Mouse (Mus musculus): Measurements from ENCODE around the gene Mical3. TPM values are rescaled to one million over a fixed set of nuclear protein-coding genes. Genes with fewer than 3 reads are reported as not detected.
"Not testable (repeated sequence)": the region's sequence is repeated elsewhere in the genome, so short reads cannot be mapped to it uniquely, and the experiment has no call there.

Mical3 gene
- polyA plus RNA-seq, 1 experiment from 2014 or later, result 11.9 TPM

GRCm38 (mm10) chr6:120932597-120932996 is 198.2 kb downstream of the Mical3 start:
- Histone ChIP-seq H3K4me1 (no peaks in the 10 kb centered on the region), H3K9ac (no peak overlapping the region), H3K27me3 (no peaks in the 10 kb centered on the region), H3K9me3 (no peaks in the 10 kb centered on the region), H3K4me2 (replicated peaks) (no peak overlapping the region), H3K4me3 (no peak overlapping the region), H3K27ac (no peak overlapping the region), H3K36me3 (peaks cover 27% of the 10 kb centered on the region)
- 84% methylated on average over 12 of the region's 12 CpGs for WGBS
- ATAC-seq (ENCODE audit: insufficient number of reproducible peaks, insufficient read depth, low FRiP score, low TSS enrichment), result no peak

GRCm38 (mm10) chr6:120930450-120931306 is 200.1 kb downstream of the Mical3 start:
- no peak for ATAC-seq (ENCODE audit: insufficient number of reproducible peaks, insufficient read depth, low FRiP score, low TSS enrichment)
- H3K4me2 ChIP-seq (replicated peaks), result no peak overlapping the region
- H3K4me1 ChIP-seq, result no peaks in the 10 kb centered on the region
- WGBS, result 83% methylated on average over 6 of the region's 6 CpGs
- no peak overlapping the region for H3K27ac ChIP-seq
- no peak overlapping the region for H3K4me3 ChIP-seq
- no peak overlapping the region for H3K9ac ChIP-seq
- peaks cover 27% of the 10 kb centered on the region for H3K36me3 ChIP-seq
- no peaks in the 10 kb centered on the region for H3K9me3 ChIP-seq
- H3K27me3 ChIP-seq, result no peaks in the 10 kb centered on the region

DNA sequence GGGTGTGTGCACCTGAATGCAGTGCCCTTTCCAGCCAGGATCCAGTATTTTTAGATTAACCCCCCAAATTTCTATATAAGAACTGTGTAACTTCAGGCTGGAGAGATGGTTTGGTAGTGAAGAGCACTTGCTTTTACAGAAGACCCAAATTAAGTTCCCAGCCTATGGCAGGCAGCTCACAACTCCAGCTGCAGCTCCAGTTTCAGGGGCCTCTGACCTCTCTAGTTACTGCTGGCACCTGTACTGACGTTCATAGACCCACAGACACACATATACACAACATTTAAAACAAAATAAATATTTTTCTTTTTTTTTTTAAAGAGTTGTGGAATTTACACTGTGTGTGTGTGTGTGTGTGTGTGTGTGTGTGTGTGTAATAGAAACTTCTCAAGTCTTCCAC is 201.4 kb downstream of the Mical3 start:
- WGBS, result 31% methylated on average over 1 of the region's 1 CpGs
- no peak for ATAC-seq (ENCODE audit: insufficient number of reproducible peaks, insufficient read depth, low FRiP score, low TSS enrichment)
- no peaks in the 10 kb centered on the region for H3K4me1 ChIP-seq
- peaks cover 21% of the 10 kb centered on the region for H3K36me3 ChIP-seq
- no peak overlapping the region for H3K9ac ChIP-seq
- H3K27me3 ChIP-seq, result no peaks in the 10 kb centered on the region
- no peak overlapping the region for H3K4me3 ChIP-seq
- H3K9me3 ChIP-seq, result no peaks in the 10 kb centered on the region
- H3K27ac ChIP-seq, result no peak overlapping the region
- H3K4me2 ChIP-seq (replicated peaks), result no peak overlapping the region

GRCm38 (mm10) chr6:120927765-120928164 is 203.0 kb downstream of the Mical3 start:
- WGBS, result 72% methylated on average over 3 of the region's 3 CpGs

GRCm38 (mm10) chr6:120926880-120927279 is 203.9 kb downstream of the Mical3 start:
- Histone ChIP-seq H3K36me3 (no peaks in the 10 kb centered on the region), H3K9ac (no peak overlapping the region)
- WGBS, result 55% methylated on average over 2 of the region's 2 CpGs

More at GRCm38 (mm10) chr6:120927765-120928164, 203.0 kb downstream of the Mical3 start:
- H3K4me2 ChIP-seq (replicated peaks), result no peak overlapping the region
- H3K9me3 ChIP-seq, result no peaks in the 10 kb centered on the region
- H3K4me3 ChIP-seq, result no peak overlapping the region
- no peaks in the 10 kb centered on the region for H3K4me1 ChIP-seq
- no peak overlapping the region for H3K27ac ChIP-seq
- no peak overlapping the region for H3K9ac ChIP-seq
- H3K36me3 ChIP-seq, result peaks cover 7% of the 10 kb centered on the region; the same call in 1 of the 2 replicates
- H3K27me3 ChIP-seq, result no peaks in the 10 kb centered on the region
- no peak for ATAC-seq (ENCODE audit: insufficient number of reproducible peaks, insufficient read depth, low FRiP score, low TSS enrichment)

GRCm38 (mm10) chr6:120924791-120925321 is 205.9 kb downstream of the Mical3 start:
- WGBS, result 64% methylated on average over 2 of the region's 2 CpGs
- H3K9ac ChIP-seq; H3K4me3 ChIP-seq; H3K9me3 ChIP-seq; ATAC-seq (ENCODE audit: insufficient number of reproducible peaks, insufficient read depth, low FRiP score, low TSS enrichment); H3K27ac ChIP-seq; H3K27me3 ChIP-seq; H3K4me2 ChIP-seq (replicated peaks); H3K36me3 ChIP-seq; H3K4me1 ChIP-seq: not testable (repeated sequence)

More at GRCm38 (mm10) chr6:120926880-120927279, 203.9 kb downstream of the Mical3 start:
- Histone ChIP-seq H3K27ac (no peak overlapping the region), H3K9me3 (no peaks in the 10 kb centered on the region), H3K4me2 (replicated peaks) (no peak overlapping the region), H3K27me3 (no peaks in the 10 kb centered on the region), H3K4me3 (no peak overlapping the region), H3K4me1 (no peaks in the 10 kb centered on the region)
- ATAC-seq (ENCODE audit: insufficient number of reproducible peaks, insufficient read depth, low FRiP score, low TSS enrichment), result no peak

- Histone ChIP-seq H3K27ac (no peak overlapping the region), H3K9ac (no peak overlapping the region), H3K4me1 (no peaks in the 10 kb centered on the region; the same call in 1 of the 2 replicates), H3K9me3 (no peaks in the 10 kb centered on the region), H3K27me3 (peaks cover 8% of the 10 kb centered on the region; the same call in 1 of the 2 replicates), H3K4me3 (no peak overlapping the region), H3K36me3 (no peaks in the 10 kb centered on the region), H3K4me2 (replicated peaks) (no peak overlapping the region)
- ATAC-seq (ENCODE audit: insufficient number of reproducible peaks, insufficient read depth, low FRiP score, low TSS enrichment), result no peak
- 56% methylated on average over 3 of the region's 3 CpGs for WGBS
Measured at GRCm38 (mm10) chr6:120917975-120918374, 212.8 kb downstream of the Mical3 start.

DNA sequence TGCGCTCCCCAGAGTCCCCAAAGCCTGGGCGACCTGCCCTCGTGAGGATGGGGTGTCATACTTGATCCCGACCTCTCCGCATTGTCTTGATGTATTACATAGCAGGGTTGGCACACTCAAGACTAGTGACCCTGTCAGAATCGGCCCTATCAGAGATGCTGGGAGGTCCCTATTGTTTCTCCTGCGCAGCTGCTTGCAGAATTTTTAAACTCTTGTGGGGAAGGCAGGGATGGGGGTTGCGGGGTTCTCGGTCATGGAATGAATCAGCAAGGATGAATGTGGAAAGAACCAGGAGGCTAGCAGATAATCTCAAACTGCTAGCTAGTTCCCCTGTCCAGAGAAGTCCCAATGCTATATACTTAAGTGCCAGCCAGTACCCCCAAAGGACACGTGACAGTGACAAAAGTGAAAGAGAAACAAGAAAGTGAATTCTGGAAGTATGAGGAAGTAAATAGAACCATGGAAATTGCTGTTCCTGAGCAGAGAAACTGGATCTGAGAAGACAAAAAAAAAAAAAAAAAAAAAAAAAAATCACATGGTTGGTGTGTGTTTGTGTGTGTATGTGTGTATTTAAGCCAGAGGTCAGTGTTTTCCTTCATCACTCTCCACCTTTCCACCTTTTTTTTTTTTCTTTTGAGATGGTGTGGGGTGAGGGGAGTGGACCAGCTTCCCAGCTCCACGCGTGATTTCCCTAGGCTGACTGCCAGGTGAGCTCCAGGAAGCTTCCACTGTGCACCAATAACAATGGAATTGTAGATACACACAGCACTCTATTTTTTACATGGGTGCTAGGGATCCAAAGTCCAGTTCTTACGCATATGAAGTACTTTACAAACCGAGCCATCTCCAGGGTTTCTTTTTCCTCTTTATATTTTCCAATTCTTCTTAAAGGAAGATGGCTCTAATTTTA is 213.6 kb downstream of the Mical3 start:
- 42% methylated on average over 8 of the region's 14 CpGs for WGBS
- H3K4me3 ChIP-seq, result peak overlapping the region; percentile 69
- not testable (repeated sequence) for H3K36me3 ChIP-seq; H3K9me3 ChIP-seq; ATAC-seq (ENCODE audit: insufficient number of reproducible peaks, insufficient read depth, low FRiP score, low TSS enrichment); H3K27ac ChIP-seq; H3K27me3 ChIP-seq; H3K4me1 ChIP-seq
- peak overlapping the region; percentile 59; the same call in 1 of the 2 replicates for H3K9ac ChIP-seq
- H3K4me2 ChIP-seq (replicated peaks), result peak overlapping the region; percentile 98

DNA sequence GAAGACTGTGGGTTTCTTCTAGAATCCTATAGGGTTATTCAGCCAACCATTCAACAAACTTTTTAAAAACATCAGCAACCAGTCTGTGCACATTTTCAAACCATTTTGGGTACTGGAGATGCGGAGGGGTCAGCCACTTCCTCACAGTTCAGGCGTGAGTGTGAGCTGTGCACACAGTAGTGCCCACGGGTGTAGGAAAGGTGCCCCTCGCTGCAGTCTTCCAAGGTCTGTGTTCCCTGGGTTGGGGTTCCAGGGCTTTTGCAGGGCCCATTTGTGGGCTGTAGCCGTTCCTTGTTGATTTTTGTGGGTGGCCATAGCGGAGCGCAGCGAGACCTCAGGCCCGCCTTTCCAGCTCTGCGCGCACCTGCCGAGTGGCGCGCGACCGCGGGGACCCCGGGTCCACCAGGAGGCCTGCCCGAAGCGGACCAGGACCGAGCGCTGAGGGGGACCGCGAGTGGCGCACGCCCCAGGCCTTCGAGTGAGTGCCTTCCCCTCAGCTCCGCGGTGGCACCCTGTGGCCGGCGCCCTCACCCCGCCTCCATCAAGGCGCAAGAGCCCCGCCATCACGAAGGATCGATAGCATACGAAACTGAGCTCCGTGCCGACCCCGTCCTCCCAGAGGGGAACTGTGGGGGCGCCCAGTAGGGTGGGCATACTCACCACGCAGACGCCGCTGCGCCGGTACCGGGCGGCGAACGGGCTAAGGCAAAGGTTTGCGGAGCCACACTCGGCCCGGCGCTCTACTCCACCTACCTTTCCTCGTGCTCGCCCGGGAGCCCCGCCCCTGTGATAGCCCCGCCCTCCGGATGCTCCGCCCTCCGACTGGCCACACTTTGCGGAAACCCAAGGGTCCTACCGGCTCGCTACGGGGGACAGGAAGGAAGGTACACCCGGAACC is 214.5 kb downstream of the Mical3 start, which contains the start of gene Bid:
Bid (minus strand) TSS at position 780 of the 898 bp plus-strand sequence.
- ATAC-seq (ENCODE audit: insufficient number of reproducible peaks, insufficient read depth, low FRiP score, low TSS enrichment), result peak; percentile 86
- WGBS, result under 1% methylated on average over 67 of the region's 67 CpGs
- Histone ChIP-seq H3K4me1 (no peaks in the 10 kb centered on the region; the same call in 1 of the 2 replicates), H3K27ac (no peak within 1 kb of the TSS), H3K4me2 (replicated peaks) (peak within 1 kb of the TSS; percentile 98), H3K9me3 (no peaks in the 10 kb centered on the region), H3K27me3 (peaks cover 8% of the 10 kb centered on the region; the same call in 1 of the 2 replicates), H3K4me3 (peak within 1 kb of the TSS; percentile 69), H3K9ac (peak within 1 kb of the TSS; percentile 59), H3K36me3 (no peaks in the 10 kb centered on the region)

GRCm38 (mm10) chr6:120915649-120915975 is 215.2 kb downstream of the Mical3 start:
- H3K4me3 ChIP-seq, result 0 out of 2 replicates have a peak overlapping the region, but pooled peaks have one; percentile 69

More at GRCm38 (mm10) chr6:120915649-120915975, 215.2 kb downstream of the Mical3 start:
- no peak for ATAC-seq (ENCODE audit: insufficient number of reproducible peaks, insufficient read depth, low FRiP score, low TSS enrichment)
- H3K27ac ChIP-seq, result no peak overlapping the region
- peaks cover 8% of the 10 kb centered on the region; the same call in 1 of the 2 replicates for H3K27me3 ChIP-seq
- H3K9me3 ChIP-seq, result no peaks in the 10 kb centered on the region
- H3K4me1 ChIP-seq, result no peaks in the 10 kb centered on the region; the same call in 1 of the 2 replicates
- peak overlapping the region; percentile 98 for H3K4me2 ChIP-seq (replicated peaks)
- 34% methylated on average over 2 of the region's 2 CpGs for WGBS
- H3K9ac ChIP-seq, result no peak overlapping the region
- no peaks in the 10 kb centered on the region for H3K36me3 ChIP-seq

Measured in embryonic facial prominence, embryonic 12.5 days (tissue).